Mouse (Mus musculus): ENCODE measurements around the gene Orai3. TPM values are rescaled to one million over a fixed set of nuclear protein-coding genes. Genes with fewer than 3 reads are reported as not detected.
"Not testable (repeated sequence)": the region's sequence is repeated elsewhere in the genome, so short reads cannot be mapped to it uniquely, and the experiment has no call there.

Gene Orai3
- 26.7 and 29.0 TPM in 2 replicates for polyA plus RNA-seq (2015; fragmentation: Nextera tagmentation; extraction: Ambion mirVana)

DNA sequence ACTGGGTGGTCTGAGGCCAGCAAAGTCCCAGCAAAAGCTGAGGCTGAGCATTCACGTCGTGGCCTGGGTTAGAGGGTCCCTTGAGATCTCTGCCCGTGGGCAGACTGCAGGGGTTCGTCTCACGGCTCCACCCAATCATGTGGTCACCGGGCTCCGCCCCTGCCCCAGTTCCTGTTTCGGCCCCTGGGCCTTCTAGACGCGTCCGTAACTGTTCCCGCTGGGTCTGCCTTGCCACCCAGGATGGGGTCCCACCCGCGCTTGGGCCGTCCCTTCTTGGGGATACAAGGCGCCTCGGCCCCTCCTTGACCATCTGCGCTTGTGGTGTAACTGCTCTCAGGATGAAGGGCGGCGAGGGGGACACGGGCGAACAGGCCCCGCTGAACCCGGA is at the start of gene Orai3:
Gene Orai3 (plus strand): TSS at position 165 of the 388 bp plus-strand sequence.
- Histone ChIP-seq H3K4me1 (ENCODE audit: control insufficient read depth, insufficient read depth, low read length) (peaks cover 11% of the 10 kb centered on the region), H3K27me3 (ENCODE audit: control insufficient read depth, insufficient read depth, low read length) (no peaks in the 10 kb centered on the region), H3K4me2 (ENCODE audit: low read depth, low read length) (peak within 1 kb of the TSS; percentile 94), H3K9ac (ENCODE audit: low read length) (peak within 1 kb of the TSS; percentile 92), H3K27ac (ENCODE audit: low read length) (peak within 1 kb of the TSS; percentile 94), H3K4me3 (replicated peaks; ENCODE audit: low read length) (peak within 1 kb of the TSS; percentile 72), H3K9me3 (replicated peaks; ENCODE audit: control insufficient read depth, low read length) (no peaks in the 10 kb centered on the region), H3K36me3 (ENCODE audit: control insufficient read depth, insufficient read depth, low read length) (0 out of 2 replicates have a peak, but pooled peaks cover 4% of the 10 kb centered on the region)
- ATAC-seq (ENCODE audit: insufficient read depth, low FRiP score) = peak; percentile 82
- WGBS = 0% methylated on average over 24 of the region's 24 CpGs

DNA sequence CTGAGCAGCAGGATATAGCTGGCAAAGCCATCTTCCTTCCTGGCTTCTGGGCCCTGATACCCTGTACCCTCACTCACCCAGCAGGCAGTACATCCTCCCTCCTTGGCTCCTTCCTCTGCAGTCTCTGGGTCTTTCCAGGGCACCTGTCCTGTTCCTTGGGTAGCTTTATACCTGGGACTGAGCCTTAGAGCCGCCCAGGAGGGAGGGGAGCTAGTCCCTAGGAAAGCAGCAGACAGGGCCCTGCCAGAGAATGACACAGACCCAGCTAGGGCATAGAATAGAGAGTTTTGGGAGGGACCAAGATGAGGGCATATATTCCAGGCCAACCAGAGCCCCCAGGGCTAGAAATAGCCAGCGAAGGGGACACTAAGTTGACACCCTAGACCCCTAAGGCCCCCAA is 44.1 kb upstream of the Orai3 start:
- Histone ChIP-seq H3K9me3 (replicated peaks; ENCODE audit: control insufficient read depth, low read length) (no peaks in the 10 kb centered on the region), H3K4me2 (ENCODE audit: low read depth, low read length) (no peak overlapping the region), H3K9ac (ENCODE audit: low read length) (no peak overlapping the region), H3K4me1 (ENCODE audit: control insufficient read depth, insufficient read depth, low read length) (no peaks in the 10 kb centered on the region), H3K27ac (ENCODE audit: low read length) (no peak overlapping the region), H3K27me3 (ENCODE audit: control insufficient read depth, insufficient read depth, low read length) (no peaks in the 10 kb centered on the region), H3K36me3 (ENCODE audit: control insufficient read depth, insufficient read depth, low read length) (no peaks in the 10 kb centered on the region), H3K4me3 (replicated peaks; ENCODE audit: low read length) (no peak overlapping the region)
- no peak for ATAC-seq (ENCODE audit: insufficient read depth, low FRiP score)
- WGBS = 28% methylated on average over 2 of the region's 2 CpGs

DNA sequence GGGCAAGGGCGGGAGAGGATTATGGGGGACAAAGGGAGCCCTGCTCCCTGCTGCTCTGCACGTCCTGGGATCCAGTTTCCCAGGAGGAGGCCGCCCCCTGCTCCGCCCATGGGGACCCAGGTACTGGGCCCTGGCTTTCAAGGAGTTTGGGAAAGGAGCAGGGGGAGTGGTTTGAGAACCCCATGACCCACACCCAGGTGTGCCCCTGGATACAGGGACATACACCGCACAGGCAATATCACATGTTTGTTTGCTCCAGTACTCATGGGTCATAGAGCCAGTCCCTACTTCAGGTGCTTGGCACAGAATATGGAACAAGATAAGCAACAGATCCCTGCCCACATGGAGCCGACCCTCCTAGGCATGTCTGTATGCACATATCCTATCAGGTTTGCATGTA is 43.7 kb upstream of the Orai3 start:
- Histone ChIP-seq H3K4me2 (ENCODE audit: low read depth, low read length) (no peak overlapping the region), H3K27ac (ENCODE audit: low read length) (no peak overlapping the region), H3K9ac (ENCODE audit: low read length) (no peak overlapping the region), H3K27me3 (ENCODE audit: control insufficient read depth, insufficient read depth, low read length) (no peaks in the 10 kb centered on the region), H3K9me3 (replicated peaks; ENCODE audit: control insufficient read depth, low read length) (no peaks in the 10 kb centered on the region), H3K4me3 (replicated peaks; ENCODE audit: low read length) (no peak overlapping the region), H3K36me3 (ENCODE audit: control insufficient read depth, insufficient read depth, low read length) (no peaks in the 10 kb centered on the region), H3K4me1 (ENCODE audit: control insufficient read depth, insufficient read depth, low read length) (no peaks in the 10 kb centered on the region)
- ATAC-seq (ENCODE audit: insufficient read depth, low FRiP score) = no peak
- WGBS = 56% methylated on average over 6 of the region's 6 CpGs

DNA sequence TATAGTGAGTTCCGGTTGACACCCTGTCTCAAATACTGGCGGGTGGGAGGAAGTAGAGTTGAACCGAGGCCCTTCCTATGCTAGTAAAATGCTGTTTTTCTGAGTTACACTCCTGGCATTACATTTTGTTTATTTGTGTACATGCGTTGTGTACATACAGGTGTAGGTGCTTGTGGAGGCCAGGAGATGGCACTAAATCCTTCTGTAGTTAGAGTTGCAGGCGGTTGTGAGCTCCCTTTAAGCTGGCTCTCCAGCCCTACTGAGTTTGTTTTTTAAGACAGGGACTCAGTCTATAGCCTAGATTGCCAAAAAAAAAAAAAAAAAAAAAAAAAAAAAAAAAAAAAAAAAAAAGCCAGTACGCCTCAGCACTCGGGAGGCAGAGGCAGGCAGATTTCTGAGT is 41.7 kb upstream of the Orai3 start:
- 78% methylated on average over 7 of the region's 7 CpGs for WGBS
- no peak overlapping the region for H3K27ac ChIP-seq (ENCODE audit: low read length)
- no peak overlapping the region for H3K4me3 ChIP-seq (replicated peaks; ENCODE audit: low read length)
- ATAC-seq (ENCODE audit: insufficient read depth, low FRiP score) = no peak
- no peaks in the 10 kb centered on the region for H3K9me3 ChIP-seq (replicated peaks; ENCODE audit: control insufficient read depth, low read length)
- no peaks in the 10 kb centered on the region for H3K27me3 ChIP-seq (ENCODE audit: control insufficient read depth, insufficient read depth, low read length)
- H3K36me3 ChIP-seq (ENCODE audit: control insufficient read depth, insufficient read depth, low read length) = no peaks in the 10 kb centered on the region
- no peak overlapping the region for H3K4me2 ChIP-seq (ENCODE audit: low read depth, low read length)
- no peaks in the 10 kb centered on the region for H3K4me1 ChIP-seq (ENCODE audit: control insufficient read depth, insufficient read depth, low read length)
- H3K9ac ChIP-seq (ENCODE audit: low read length) = no peak overlapping the region

DNA sequence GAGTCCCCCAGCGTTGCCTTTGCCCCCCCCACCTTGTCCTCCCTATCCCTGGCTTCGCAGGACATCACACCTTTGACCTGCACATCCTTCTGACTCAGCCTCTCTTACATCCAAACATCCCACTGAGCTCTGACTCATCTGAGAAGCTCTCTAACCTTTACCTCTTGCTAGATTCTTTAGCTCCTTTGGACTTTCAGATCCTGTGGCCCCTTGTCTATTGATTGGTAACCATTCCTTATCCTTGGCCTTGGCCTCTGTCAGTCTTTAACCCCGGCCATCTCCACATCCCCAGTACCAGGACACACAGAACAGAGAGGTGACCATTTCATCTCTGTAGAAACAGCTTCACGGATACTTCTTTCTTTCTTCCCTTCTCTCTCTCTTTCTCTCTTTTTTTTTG is 39.4 kb upstream of the Orai3 start:
- no peak overlapping the region for H3K27ac ChIP-seq (ENCODE audit: low read length)
- 61% methylated on average over 4 of the region's 4 CpGs for WGBS
- H3K4me3 ChIP-seq (replicated peaks; ENCODE audit: low read length) = no peak overlapping the region
- no peak overlapping the region for H3K4me2 ChIP-seq (ENCODE audit: low read depth, low read length)
- ATAC-seq (ENCODE audit: insufficient read depth, low FRiP score) = no peak
- H3K27me3 ChIP-seq (ENCODE audit: control insufficient read depth, insufficient read depth, low read length) = no peaks in the 10 kb centered on the region
- no peaks in the 10 kb centered on the region for H3K9me3 ChIP-seq (replicated peaks; ENCODE audit: control insufficient read depth, low read length)
- no peaks in the 10 kb centered on the region for H3K36me3 ChIP-seq (ENCODE audit: control insufficient read depth, insufficient read depth, low read length)
- no peak overlapping the region for H3K9ac ChIP-seq (ENCODE audit: low read length)
- no peaks in the 10 kb centered on the region for H3K4me1 ChIP-seq (ENCODE audit: control insufficient read depth, insufficient read depth, low read length)

DNA sequence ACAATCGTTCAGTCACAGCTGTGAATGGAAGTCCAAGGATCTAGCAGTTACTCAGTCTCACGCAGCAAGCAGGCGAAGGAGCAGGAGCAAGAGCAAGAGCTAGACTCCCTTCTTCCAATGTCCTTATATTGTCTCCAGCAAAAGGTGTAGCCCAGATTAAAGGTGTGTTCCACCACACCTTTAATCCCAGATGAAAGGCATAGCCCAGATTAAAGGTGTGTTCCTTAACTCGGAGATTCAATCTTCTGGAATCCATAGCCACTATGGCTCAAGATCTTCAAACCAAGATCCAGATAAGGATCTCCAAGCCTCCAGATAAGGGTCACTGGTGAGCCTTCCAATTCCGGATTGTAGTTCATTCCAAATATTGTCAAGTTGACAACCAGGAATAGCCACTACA is 37.5 kb upstream of the Orai3 start, which contains the start of gene Ctf2:
Gene Ctf2 (minus strand): TSS at position 101 of the 400 bp plus-strand sequence.
- WGBS = no CpG with 5 or more reads among the region's 5 CpGs
- H3K27me3 ChIP-seq (ENCODE audit: control insufficient read depth, insufficient read depth, low read length); H3K9me3 ChIP-seq (replicated peaks; ENCODE audit: control insufficient read depth, low read length); H3K36me3 ChIP-seq (ENCODE audit: control insufficient read depth, insufficient read depth, low read length); H3K9ac ChIP-seq (ENCODE audit: low read length); H3K4me2 ChIP-seq (ENCODE audit: low read depth, low read length); H3K4me3 ChIP-seq (replicated peaks; ENCODE audit: low read length); ATAC-seq (ENCODE audit: insufficient read depth, low FRiP score); H3K27ac ChIP-seq (ENCODE audit: low read length); H3K4me1 ChIP-seq (ENCODE audit: control insufficient read depth, insufficient read depth, low read length): not testable (repeated sequence)

DNA sequence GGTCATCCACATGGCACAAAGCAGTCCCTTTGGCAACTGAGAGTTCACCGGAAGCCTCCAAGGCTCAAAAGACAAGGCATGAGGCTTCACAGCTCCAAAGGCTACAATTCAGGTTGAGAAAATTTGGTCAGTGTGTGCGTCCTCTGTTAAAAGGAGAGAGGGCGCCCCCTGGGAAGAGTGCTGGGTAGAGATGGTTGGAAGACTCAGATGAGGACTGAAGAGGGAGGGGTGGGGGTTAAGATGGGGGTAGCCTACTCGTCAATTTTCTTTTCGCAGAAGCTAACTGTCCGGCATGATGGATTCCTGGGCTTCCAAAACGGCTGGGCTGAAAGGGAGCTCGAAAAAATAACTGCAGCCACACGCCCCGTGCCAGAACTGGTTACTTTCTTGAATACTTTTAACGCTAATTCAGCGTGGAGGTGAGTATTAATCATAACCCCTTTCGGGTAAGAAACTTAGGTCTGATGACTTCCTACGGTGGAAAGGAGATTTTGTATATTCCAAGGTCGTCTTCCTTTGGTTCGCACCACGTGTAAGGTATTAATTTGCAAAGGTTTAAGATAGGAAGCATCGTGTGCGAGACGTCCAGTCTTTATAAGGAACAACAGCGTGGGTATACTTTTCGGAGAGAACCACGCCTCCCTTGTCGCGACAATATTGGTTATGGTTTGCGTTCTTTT is 25.1 kb upstream of the Orai3 start, which contains the start of gene Fbxl19:
Gene Fbxl19 (plus strand): TSS at position 178 of the 680 bp plus-strand sequence.
- under 1% methylated on average over 26 of the region's 26 CpGs for WGBS

DNA sequence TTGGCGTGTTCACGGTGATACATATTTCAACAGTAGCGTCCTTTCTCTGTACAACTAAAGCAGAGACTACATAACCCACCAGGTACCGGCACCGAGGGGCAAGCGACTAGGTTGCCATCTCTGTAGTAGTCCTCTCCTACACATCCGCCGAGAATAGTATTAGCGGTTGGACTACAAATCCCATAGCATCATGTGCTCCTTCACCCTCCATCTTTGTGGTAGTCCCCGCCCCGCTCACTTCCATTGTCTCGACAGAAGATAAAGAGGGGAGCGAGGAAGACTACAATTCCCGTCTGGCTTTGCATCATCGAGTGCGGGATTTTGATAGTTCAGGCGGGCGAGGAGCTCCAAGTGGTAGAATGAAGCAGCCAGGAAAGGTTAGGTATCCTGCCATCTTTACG is 24.4 kb upstream of the Orai3 start:
- peak overlapping the region; percentile 80 for H3K4me2 ChIP-seq (ENCODE audit: low read depth, low read length)
- H3K4me3 ChIP-seq (replicated peaks; ENCODE audit: low read length) = peak overlapping the region; percentile 81
- ATAC-seq (ENCODE audit: insufficient read depth, low FRiP score) = peak; percentile 86
- H3K27ac ChIP-seq (ENCODE audit: low read length) = peak overlapping the region; percentile 91
- H3K9me3 ChIP-seq (replicated peaks; ENCODE audit: control insufficient read depth, low read length) = no peaks in the 10 kb centered on the region
- peaks cover 7% of the 10 kb centered on the region; the same call in 1 of the 2 replicates for H3K36me3 ChIP-seq (ENCODE audit: control insufficient read depth, insufficient read depth, low read length)
- peak overlapping the region; percentile 85 for H3K9ac ChIP-seq (ENCODE audit: low read length)
- WGBS = under 1% methylated on average over 19 of the region's 19 CpGs
- peaks cover 12% of the 10 kb centered on the region for H3K4me1 ChIP-seq (ENCODE audit: control insufficient read depth, insufficient read depth, low read length)
- no peaks in the 10 kb centered on the region for H3K27me3 ChIP-seq (ENCODE audit: control insufficient read depth, insufficient read depth, low read length)

More for the DNA sequence above, 25.1 kb upstream of the Orai3 start, which contains the start of gene Fbxl19:
- peak within 1 kb of the TSS; percentile 85 for H3K9ac ChIP-seq (ENCODE audit: low read length)
- no peaks in the 10 kb centered on the region for H3K9me3 ChIP-seq (replicated peaks; ENCODE audit: control insufficient read depth, low read length)
- peaks cover under 1% of the 10 kb centered on the region; the same call in 1 of the 2 replicates for H3K36me3 ChIP-seq (ENCODE audit: control insufficient read depth, insufficient read depth, low read length)
- peak within 1 kb of the TSS; percentile 81 for H3K4me3 ChIP-seq (replicated peaks; ENCODE audit: low read length)
- H3K4me1 ChIP-seq (ENCODE audit: control insufficient read depth, insufficient read depth, low read length) = peaks cover 12% of the 10 kb centered on the region
- no peaks in the 10 kb centered on the region for H3K27me3 ChIP-seq (ENCODE audit: control insufficient read depth, insufficient read depth, low read length)
- ATAC-seq (ENCODE audit: insufficient read depth, low FRiP score) = no peak
- H3K27ac ChIP-seq (ENCODE audit: low read length) = peak within 1 kb of the TSS; percentile 91
- peak within 1 kb of the TSS; percentile 80 for H3K4me2 ChIP-seq (ENCODE audit: low read depth, low read length)

DNA sequence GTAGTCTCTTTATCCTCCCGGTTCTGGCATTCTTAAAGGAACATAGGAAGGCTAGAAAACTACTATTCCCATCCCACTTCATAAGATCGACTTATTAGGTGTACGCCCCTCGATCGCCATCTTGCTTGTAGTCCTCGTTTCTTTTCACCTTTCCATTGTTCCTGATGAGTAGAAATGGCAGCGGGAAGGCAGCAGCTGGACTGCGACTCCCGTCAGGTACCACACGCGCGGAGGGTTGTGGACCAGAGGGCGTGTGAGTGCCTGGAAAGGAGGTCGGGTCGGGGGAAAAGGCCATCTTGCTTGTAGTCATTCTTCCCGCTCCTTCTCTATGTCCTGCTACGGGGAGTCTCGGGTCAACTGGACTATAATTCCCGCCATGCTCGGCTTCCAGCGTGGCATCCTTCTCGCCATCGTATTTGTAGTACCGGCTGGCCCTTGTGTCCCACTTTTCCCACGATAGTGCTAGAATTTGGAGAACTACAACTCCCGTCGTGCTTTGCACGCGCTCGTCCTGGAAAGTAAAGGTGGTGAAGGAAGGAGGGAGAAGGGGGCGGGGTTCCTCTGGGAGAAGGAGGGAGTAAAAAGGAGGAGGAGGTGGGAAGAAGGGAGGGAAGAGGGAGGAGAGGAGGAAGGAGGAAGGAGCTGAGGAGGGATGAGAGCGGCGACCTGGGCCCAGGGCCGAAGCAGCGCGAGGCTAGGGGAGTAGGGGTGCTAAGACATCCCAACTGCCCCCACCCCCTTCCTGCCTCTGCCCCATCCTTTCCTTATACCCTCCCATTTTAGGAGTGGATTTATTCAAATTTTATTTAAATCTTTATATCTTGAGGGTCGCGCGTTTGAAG is 23.7 kb upstream of the Orai3 start:
- under 1% methylated on average over 39 of the region's 39 CpGs for WGBS
- H3K27ac ChIP-seq (ENCODE audit: low read length) = peak overlapping the region; percentile 91

More for the DNA sequence above, 23.7 kb upstream of the Orai3 start:
- peak; percentile 91 for ATAC-seq (ENCODE audit: insufficient read depth, low FRiP score)
- Histone ChIP-seq H3K4me2 (ENCODE audit: low read depth, low read length) (peak overlapping the region; percentile 80), H3K36me3 (ENCODE audit: control insufficient read depth, insufficient read depth, low read length) (peaks cover 12% of the 10 kb centered on the region; the same call in 1 of the 2 replicates), H3K9ac (ENCODE audit: low read length) (peak overlapping the region; percentile 85), H3K9me3 (replicated peaks; ENCODE audit: control insufficient read depth, low read length) (no peaks in the 10 kb centered on the region), H3K4me3 (replicated peaks; ENCODE audit: low read length) (peak overlapping the region; percentile 81), H3K27me3 (ENCODE audit: control insufficient read depth, insufficient read depth, low read length) (no peaks in the 10 kb centered on the region), H3K4me1 (ENCODE audit: control insufficient read depth, insufficient read depth, low read length) (peaks cover 12% of the 10 kb centered on the region)

All from stomach, embryonic 16.5 days (tissue).